Mouse (Mus musculus) megakaryocyte, adult 5-6 weeks (primary cell): ENCODE data around the gene Tcf12. TPM values are rescaled to one million over a fixed set of nuclear protein-coding genes. Genes with fewer than 3 reads are reported as not detected.
A peak's percentile ranks its signal among the peaks of the same experiment; 100 is the strongest.

Experiments
- ATAC-seq: 2 replicates; pipeline ENCODE4 v1.8.0; 2016; ENCODE audit warnings: mild to moderate bottlenecking, inconsistent platforms; ENCODE audit not compliant: poor library complexity, severe bottlenecking
- total RNA-seq, 2 experiments: library from RNA; stranded (forward) in 1 of 2; stranded (reverse) in 1 of 2; fragments of 153-499, 151-499 nt in 1 of 2; fragments of 221-1000, 200-1000 nt in 1 of 2; gene quantifications; 2 replicates each; pipeline versions ENCODE4 v1.2.3 to v1.2.4; 2015 to 2017

Tcf12 gene
- total RNA-seq, 2 experiments from 2014 or later = 31.6 to 56.3 TPM

- peak; percentile 95 for ATAC-seq
Observed at GRCm38 (mm10) chr9:72088893-72089611, 22.6 kb downstream of the Tcf12 start.

- no peak for ATAC-seq
Observed at GRCm38 (mm10) chr9:72085017-72085416, 26.7 kb downstream of the Tcf12 start.

- no peak for ATAC-seq
Observed at GRCm38 (mm10) chr9:72084131-72084530, 27.5 kb downstream of the Tcf12 start.

GRCm38 (mm10) chr9:72076158-72076557 lies 35.5 kb downstream of the Tcf12 start:
- no peak for ATAC-seq

GRCm38 (mm10) chr9:72066151-72066550 lies 45.5 kb downstream of the Tcf12 start:
- ATAC-seq = no peak

GRCm38 (mm10) chr9:72053144-72053543 lies 58.5 kb downstream of the Tcf12 start:
- no peak for ATAC-seq

GRCm38 (mm10) chr9:72040156-72040555 lies 71.5 kb downstream of the Tcf12 start:
- no peak for ATAC-seq

GRCm38 (mm10) chr9:72039369-72039768 lies 72.3 kb downstream of the Tcf12 start:
- ATAC-seq = no peak

- ATAC-seq = no peak
Observed at GRCm38 (mm10) chr9:72037059-72037516, 74.6 kb downstream of the Tcf12 start.

GRCm38 (mm10) chr9:72036257-72036656 lies 75.4 kb downstream of the Tcf12 start:
- ATAC-seq = no peak

GRCm38 (mm10) chr9:72033271-72033670 lies 78.4 kb downstream of the Tcf12 start:
- no peak for ATAC-seq

GRCm38 (mm10) chr9:72030274-72030673 lies 81.4 kb downstream of the Tcf12 start:
- no peak for ATAC-seq

GRCm38 (mm10) chr9:72029601-72030000 lies 82.1 kb downstream of the Tcf12 start:
- ATAC-seq = no peak

GRCm38 (mm10) chr9:72023274-72023673 lies 88.4 kb downstream of the Tcf12 start:
- no peak for ATAC-seq

- ATAC-seq = no peak
Observed at GRCm38 (mm10) chr9:72021512-72021911, 90.2 kb downstream of the Tcf12 start.

- ATAC-seq = no peak
Observed at GRCm38 (mm10) chr9:72016021-72016420, 95.7 kb downstream of the Tcf12 start.

GRCm38 (mm10) chr9:72014585-72015381 lies 96.9 kb downstream of the Tcf12 start:
- ATAC-seq = no peak

- ATAC-seq = no peak
Observed at GRCm38 (mm10) chr9:72013541-72013940, 98.1 kb downstream of the Tcf12 start.

GRCm38 (mm10) chr9:72008634-72009033 lies 103.0 kb downstream of the Tcf12 start:
- ATAC-seq = no peak

GRCm38 (mm10) chr9:71991147-71991546 lies 120.5 kb downstream of the Tcf12 start:
- ATAC-seq = no peak

GRCm38 (mm10) chr9:71990376-71990775 lies 121.3 kb downstream of the Tcf12 start:
- no peak for ATAC-seq

- no peak for ATAC-seq
Observed at GRCm38 (mm10) chr9:71989663-71990062, 122.0 kb downstream of the Tcf12 start.
